Mouse (Mus musculus) limb, embryonic 12.5 days (tissue): ENCODE data around the gene Olfr725. TPM values are rescaled to one million over a fixed set of nuclear protein-coding genes. Genes with fewer than 3 reads are reported as not detected.

Source experiments
- ATAC-seq: fragments of 200-750 bp; cut with Nextera tagmentation; 2 replicates; pipeline ENCODE4 v1.8.0; 2017; ENCODE audit warnings: low read depth, moderate TSS enrichment; ENCODE audit not compliant: insufficient number of reproducible peaks, insufficient read depth, low FRiP score, low TSS enrichment
- H3K27ac ChIP-seq: fragments of 300-500 bp; sonication (generic); 2 replicates; pipeline ENCODE4 v1.5.1; 2016; ENCODE audit warnings: mild to moderate bottlenecking, moderate library complexity
- H3K27me3 ChIP-seq: fragments of 300-500 bp; sonication (generic); 2 replicates; pipeline ENCODE4 v1.6.1; 2016; ENCODE audit warnings: mild to moderate bottlenecking, moderate library complexity
- H3K36me3 ChIP-seq: fragments of 300-500 bp; sonication (generic); 2 replicates; pipeline ENCODE4 v1.6.1; 2016; ENCODE audit warnings: mild to moderate bottlenecking, moderate library complexity
- H3K4me1 ChIP-seq: fragments of 300-500 bp; sonication (generic); replicated peaks from 2 replicates; pipeline ENCODE4 v1.6.1; 2016
- H3K4me2 ChIP-seq: fragments of 300-500 bp; sonication (generic); 2 replicates; pipeline ENCODE4 v1.6.1; 2016; ENCODE audit warnings: mild to moderate bottlenecking, moderate library complexity
- H3K4me3 ChIP-seq: fragments of 300-500 bp; sonication (generic); replicated peaks from 2 replicates; pipeline ENCODE4 v1.5.1; 2016; ENCODE audit warnings: mild to moderate bottlenecking
- H3K9ac ChIP-seq: fragments of 300-500 bp; sonication (generic); replicated peaks from 2 replicates; pipeline ENCODE4 v1.6.1; 2016; ENCODE audit warnings: mild to moderate bottlenecking, moderate library complexity
- H3K9me3 ChIP-seq: fragments of 300-500 bp; sonication (generic); 2 replicates; pipeline ENCODE4 v1.6.1; 2016; ENCODE audit warnings: mild to moderate bottlenecking, moderate library complexity
- whole genome bisulfite sequencing: fragments of 180-500 bp; shearing (Covaris S2); methylation state at CpG from one replicate; pipeline ENCODE4 v1.1.7; 2016; 5-methylcytosine and 5-hydroxymethylcytosine counted together
- polyA plus RNA-seq: library from polyadenylated mRNA; unstranded; fragments of >200 nt; fragmentation: Nextera tagmentation; extraction: Ambion mirVana; gene quantifications from 2 replicates; pipeline ENCODE4 v1.2.1, GENCODE M21; 2016

Olfr725 gene
- polyA plus RNA-seq, result not detected in 2 replicates

- ATAC-seq, result no peak
- Histone ChIP-seq H3K36me3 (no peaks in the 10 kb centered on the region), H3K9me3 (peaks cover 4% of the 10 kb centered on the region; the same call in 1 of the 2 replicates)
Observed at GRCm38 (mm10) chr14:50040275-50040674, at the start of gene Olfr725. TSS of gene Olfr725 (minus strand) at chr14:50040375.

DNA sequence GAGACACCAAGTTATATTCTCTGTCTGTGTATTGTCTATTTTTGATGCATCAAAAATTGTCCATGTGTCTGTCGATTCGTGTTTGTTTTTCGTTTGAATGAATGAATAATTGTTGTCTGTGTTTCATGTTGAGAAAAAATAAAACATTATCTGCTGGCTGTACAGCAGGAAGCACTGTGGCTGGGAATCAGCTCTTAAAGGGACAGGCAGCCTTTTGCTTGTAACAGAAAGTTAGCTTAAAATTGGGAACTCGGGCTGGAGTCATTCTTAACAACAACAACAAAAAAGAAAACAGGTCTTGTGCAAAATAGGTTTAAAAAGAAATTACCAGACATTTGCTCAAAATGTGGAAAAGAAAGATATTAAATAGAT is 22.5 kb upstream of the Olfr725 start:
- Histone ChIP-seq H3K9ac (no peak overlapping the region), H3K27ac (peak overlapping the region; percentile 97; the same call in 1 of the 2 replicates), H3K4me1 (no peaks in the 10 kb centered on the region), H3K27me3 (no peaks in the 10 kb centered on the region), H3K9me3 (no peaks in the 10 kb centered on the region), H3K4me2 (peak overlapping the region; percentile 70), H3K4me3 (peak overlapping the region; percentile 66), H3K36me3 (peaks cover 12% of the 10 kb centered on the region)
- 1% methylated on average over 4 of the region's 4 CpGs for WGBS
- ATAC-seq, result peak; percentile 35; the same call in 1 of the 2 replicates

More at GRCm38 (mm10) chr14:50040275-50040674, at the start of gene Olfr725:
- no peaks in the 10 kb centered on the region for H3K4me1 ChIP-seq
- no peak within 1 kb of the TSS for H3K27ac ChIP-seq
- no peak within 1 kb of the TSS for H3K4me3 ChIP-seq
- no peaks in the 10 kb centered on the region for H3K27me3 ChIP-seq
- no peak within 1 kb of the TSS for H3K4me2 ChIP-seq
- H3K9ac ChIP-seq, result no peak within 1 kb of the TSS

DNA sequence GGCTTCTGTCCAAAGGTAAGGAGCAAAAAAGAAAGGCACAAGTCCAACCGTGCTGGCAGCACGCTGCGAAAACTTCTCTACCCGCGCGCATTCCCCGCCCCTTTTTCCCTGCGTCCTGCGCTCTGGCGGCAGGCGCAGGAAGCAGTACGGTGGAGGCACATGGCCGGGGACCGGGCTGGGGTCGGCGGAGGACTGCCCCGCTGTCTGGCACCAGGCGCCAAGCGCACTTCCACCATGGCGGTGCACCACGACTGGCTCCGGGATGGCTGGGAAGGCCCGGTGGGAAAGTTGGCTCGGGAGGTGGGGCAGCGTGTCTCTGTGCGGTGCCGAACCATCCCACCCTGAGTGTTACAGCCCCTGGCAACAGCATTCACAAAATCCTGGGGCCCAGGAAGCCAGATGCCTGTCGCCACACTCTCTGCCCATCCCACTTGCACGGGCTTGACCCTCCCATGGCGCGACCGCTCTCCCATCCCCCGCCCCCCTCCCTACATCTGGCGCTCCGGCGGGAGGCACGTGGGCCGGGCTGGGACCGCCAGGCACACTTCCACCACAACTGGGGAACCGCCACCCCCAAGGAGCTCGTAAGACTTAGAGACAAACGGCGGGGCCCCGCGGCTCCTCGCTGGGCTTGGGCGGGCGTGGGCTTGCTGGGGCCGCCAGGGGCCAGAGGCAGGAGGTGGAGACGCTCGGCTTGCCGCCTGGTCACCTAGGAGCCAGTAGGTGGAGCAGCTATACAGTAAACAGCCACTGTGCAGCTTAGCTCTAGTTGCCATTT is 22.0 kb upstream of the Olfr725 start:
- 2% methylated on average over 52 of the region's 52 CpGs for WGBS

GRCm38 (mm10) chr14:50061590-50061954 is 21.4 kb upstream of the Olfr725 start:
- 0 out of 2 replicates have a peak, but pooled peaks have one; percentile 41 for ATAC-seq
- H3K4me3 ChIP-seq, result peak overlapping the region; percentile 66
- H3K9ac ChIP-seq, result peak overlapping the region; percentile 80
- no peaks in the 10 kb centered on the region for H3K4me1 ChIP-seq
- H3K4me2 ChIP-seq, result peak overlapping the region; percentile 70
- H3K9me3 ChIP-seq, result no peaks in the 10 kb centered on the region
- no peaks in the 10 kb centered on the region for H3K27me3 ChIP-seq
- 0 out of 2 replicates have a peak, but pooled peaks cover 4% of the 10 kb centered on the region for H3K36me3 ChIP-seq
- H3K27ac ChIP-seq, result peak overlapping the region; percentile 97
- WGBS, result under 1% methylated on average over 13 of the region's 13 CpGs

More for the DNA sequence above, 22.0 kb upstream of the Olfr725 start:
- no peaks in the 10 kb centered on the region for H3K27me3 ChIP-seq
- peak overlapping the region; percentile 97 for H3K27ac ChIP-seq
- H3K4me2 ChIP-seq, result peak overlapping the region; percentile 70
- no peaks in the 10 kb centered on the region for H3K4me1 ChIP-seq
- peak overlapping the region; percentile 80 for H3K9ac ChIP-seq
- peak overlapping the region; percentile 66 for H3K4me3 ChIP-seq
- peaks cover 6% of the 10 kb centered on the region; the same call in 1 of the 2 replicates for H3K36me3 ChIP-seq
- no peaks in the 10 kb centered on the region for H3K9me3 ChIP-seq
- ATAC-seq, result peak; percentile 96

GRCm38 (mm10) chr14:50061179-50061578 is 21.0 kb upstream of the Olfr725 start:
- H3K27me3 ChIP-seq, result no peaks in the 10 kb centered on the region
- 17% methylated on average over 11 of the region's 11 CpGs for WGBS
- ATAC-seq, result no peak
- H3K36me3 ChIP-seq, result 0 out of 2 replicates have a peak, but pooled peaks cover 4% of the 10 kb centered on the region
- H3K9ac ChIP-seq, result peak overlapping the region; percentile 80
- H3K4me2 ChIP-seq, result peak overlapping the region; percentile 70
- no peaks in the 10 kb centered on the region for H3K9me3 ChIP-seq
- H3K4me1 ChIP-seq, result no peaks in the 10 kb centered on the region
- H3K27ac ChIP-seq, result peak overlapping the region; percentile 97
- H3K4me3 ChIP-seq, result peak overlapping the region; percentile 66

- WGBS, result 84% methylated on average over 2 of the region's 2 CpGs
Observed at GRCm38 (mm10) chr14:50032041-50032440, 8.1 kb downstream of the Olfr725 start.

DNA sequence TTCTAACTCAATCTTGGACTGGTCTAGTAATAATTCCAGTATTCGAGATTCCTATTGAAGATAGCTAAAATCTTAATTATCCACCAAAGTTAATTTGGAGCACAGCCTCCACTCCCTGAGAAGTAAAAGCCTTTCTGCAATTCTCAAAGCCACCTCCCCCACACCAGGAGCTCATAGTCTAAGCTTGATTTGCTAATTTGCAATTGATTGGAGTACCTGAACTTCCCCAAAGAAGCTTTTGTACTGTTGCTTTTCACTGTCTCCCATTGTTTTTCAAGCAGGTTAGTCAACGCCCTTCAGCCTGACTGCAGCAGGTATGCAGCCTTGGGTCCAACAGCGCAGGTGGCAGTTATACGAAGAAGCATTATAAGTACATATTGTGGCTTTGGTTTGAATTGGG is 8.8 kb downstream of the Olfr725 start:
- Histone ChIP-seq H3K9ac (no peak overlapping the region), H3K27me3 (no peaks in the 10 kb centered on the region), H3K9me3 (peaks cover 4% of the 10 kb centered on the region), H3K27ac (no peak overlapping the region), H3K4me2 (no peak overlapping the region), H3K4me1 (no peaks in the 10 kb centered on the region), H3K4me3 (no peak overlapping the region), H3K36me3 (no peaks in the 10 kb centered on the region)
- ATAC-seq, result no peak
- 86% methylated on average over 4 of the region's 4 CpGs for WGBS

More at GRCm38 (mm10) chr14:50032041-50032440, 8.1 kb downstream of the Olfr725 start:
- Histone ChIP-seq H3K36me3 (no peaks in the 10 kb centered on the region), H3K27ac (no peak overlapping the region), H3K4me1 (no peaks in the 10 kb centered on the region), H3K4me2 (no peak overlapping the region), H3K4me3 (no peak overlapping the region), H3K9ac (no peak overlapping the region), H3K27me3 (no peaks in the 10 kb centered on the region), H3K9me3 (peaks cover 4% of the 10 kb centered on the region)
- no peak for ATAC-seq

GRCm38 (mm10) chr14:50026371-50026770 is 13.8 kb downstream of the Olfr725 start:
- no peak for ATAC-seq

More at GRCm38 (mm10) chr14:50026371-50026770, 13.8 kb downstream of the Olfr725 start:
- 84% methylated on average over 2 of the region's 2 CpGs for WGBS
- H3K27me3 ChIP-seq, result no peaks in the 10 kb centered on the region
- H3K4me2 ChIP-seq, result no peak overlapping the region
- no peaks in the 10 kb centered on the region for H3K4me1 ChIP-seq
- H3K27ac ChIP-seq, result no peak overlapping the region
- H3K9ac ChIP-seq, result no peak overlapping the region
- peaks cover 4% of the 10 kb centered on the region for H3K9me3 ChIP-seq
- no peaks in the 10 kb centered on the region for H3K36me3 ChIP-seq
- no peak overlapping the region for H3K4me3 ChIP-seq

Other genes starting within 250 kb of the Olfr725 start
- not detected in 2 replicates for gene Olfr722, start 138.4 kb downstream of the Olfr725 start, polyA plus RNA-seq
- gene Olfr723, start 108.6 kb downstream of the Olfr725 start, polyA plus RNA-seq, result not detected in 2 replicates
- not detected in 2 replicates for gene Olfr724, start 77.1 kb downstream of the Olfr725 start, polyA plus RNA-seq
- gene Olfr726, start 50.6 kb upstream of the Olfr725 start, polyA plus RNA-seq, result not detected in 2 replicates
- gene Olfr727, start 82.8 kb upstream of the Olfr725 start, polyA plus RNA-seq, result not detected in 2 replicates
- not detected in 2 replicates for gene Olfr728, start 102.3 kb upstream of the Olfr725 start, polyA plus RNA-seq
- not detected in 2 replicates for gene Olfr729, start 112.5 kb upstream of the Olfr725 start, polyA plus RNA-seq
- not detected in 2 replicates for gene Olfr730, start 147.8 kb upstream of the Olfr725 start, polyA plus RNA-seq
- gene Olfr731, start 201.5 kb upstream of the Olfr725 start, polyA plus RNA-seq, result not detected in 2 replicates
- not detected in 2 replicates for gene Olfr732, start 243.8 kb upstream of the Olfr725 start, polyA plus RNA-seq